Mouse (Mus musculus) kidney, adult 8-10 months (tissue): ENCODE results near the gene Prkag1.

ENCODE experiments used
- DNase-seq, 2 experiments: peaks; one replicate each; pipeline ENCODE4 v3.0.0; 2022

Gene Prkag1

DNA sequence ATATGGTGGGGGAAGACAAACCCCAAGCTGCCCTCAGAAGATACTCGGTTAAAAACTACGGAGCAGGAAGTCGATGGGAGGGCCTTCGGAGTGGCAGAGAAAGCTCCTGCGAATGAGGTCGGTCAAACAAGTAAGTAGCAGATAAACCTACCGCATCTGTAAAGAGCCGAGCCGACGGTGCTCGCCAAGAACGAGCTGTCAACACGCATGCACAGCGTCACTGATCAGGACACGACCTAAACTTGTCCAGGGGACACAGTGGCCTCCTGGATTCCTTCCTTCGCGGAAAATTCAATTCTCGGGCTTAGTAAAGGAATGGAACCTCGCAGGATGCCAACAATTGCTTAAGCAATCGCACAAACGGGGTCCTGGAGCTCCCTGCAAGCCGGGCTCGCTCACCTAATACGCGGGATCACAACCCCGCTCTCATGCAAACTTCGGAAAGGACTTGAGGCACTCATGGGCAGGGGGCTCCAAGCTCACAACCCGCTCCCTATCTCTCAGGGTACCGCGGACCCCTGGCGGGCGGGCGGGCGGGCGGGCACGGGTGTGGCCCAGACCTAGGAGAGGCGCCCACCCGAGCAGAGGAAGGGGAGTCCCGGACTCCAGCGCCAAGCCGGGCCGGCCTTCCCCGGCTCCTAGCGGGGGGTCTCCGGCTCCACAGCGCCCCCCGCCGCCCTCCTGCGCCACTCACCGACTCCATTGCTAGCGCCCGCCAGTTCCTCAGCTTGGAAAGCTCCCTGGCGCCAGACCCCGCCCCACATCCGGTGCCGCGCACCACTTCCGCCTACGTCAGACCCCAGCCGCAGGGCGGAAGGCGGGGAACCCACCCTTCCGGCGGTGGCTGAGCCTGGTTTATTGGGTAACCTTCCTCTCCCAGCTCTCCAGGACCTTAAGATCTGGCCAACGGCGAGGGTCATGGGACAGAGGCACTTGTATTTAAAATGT, at the start of gene Prkag1:
TSS of gene Prkag1 (minus strand) at position 786 of the 948 bp plus-strand sequence.
- peak; percentile 95 to 96 for DNase-seq

DNA sequence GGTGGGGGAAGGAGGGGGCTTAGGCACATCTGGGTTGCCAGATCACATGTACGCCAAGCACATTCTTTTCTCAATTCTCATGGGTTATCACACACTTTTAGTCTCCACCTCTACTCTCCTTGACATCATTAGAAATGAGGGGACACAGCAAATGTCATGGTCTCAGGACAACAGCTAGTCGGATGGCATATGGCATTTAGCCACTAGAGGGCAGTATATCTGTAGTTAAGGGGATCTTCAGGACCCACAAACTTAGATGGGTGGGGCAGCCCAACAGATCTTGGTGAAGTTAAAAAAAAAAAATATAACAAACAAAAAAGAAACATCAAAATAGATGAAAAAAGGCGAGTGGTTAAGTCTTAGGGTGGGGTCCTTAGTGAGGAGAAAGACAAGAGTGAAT, 46.0 kb upstream of the Prkag1 start:
- DNase-seq = peak; percentile 63 to 69

DNA sequence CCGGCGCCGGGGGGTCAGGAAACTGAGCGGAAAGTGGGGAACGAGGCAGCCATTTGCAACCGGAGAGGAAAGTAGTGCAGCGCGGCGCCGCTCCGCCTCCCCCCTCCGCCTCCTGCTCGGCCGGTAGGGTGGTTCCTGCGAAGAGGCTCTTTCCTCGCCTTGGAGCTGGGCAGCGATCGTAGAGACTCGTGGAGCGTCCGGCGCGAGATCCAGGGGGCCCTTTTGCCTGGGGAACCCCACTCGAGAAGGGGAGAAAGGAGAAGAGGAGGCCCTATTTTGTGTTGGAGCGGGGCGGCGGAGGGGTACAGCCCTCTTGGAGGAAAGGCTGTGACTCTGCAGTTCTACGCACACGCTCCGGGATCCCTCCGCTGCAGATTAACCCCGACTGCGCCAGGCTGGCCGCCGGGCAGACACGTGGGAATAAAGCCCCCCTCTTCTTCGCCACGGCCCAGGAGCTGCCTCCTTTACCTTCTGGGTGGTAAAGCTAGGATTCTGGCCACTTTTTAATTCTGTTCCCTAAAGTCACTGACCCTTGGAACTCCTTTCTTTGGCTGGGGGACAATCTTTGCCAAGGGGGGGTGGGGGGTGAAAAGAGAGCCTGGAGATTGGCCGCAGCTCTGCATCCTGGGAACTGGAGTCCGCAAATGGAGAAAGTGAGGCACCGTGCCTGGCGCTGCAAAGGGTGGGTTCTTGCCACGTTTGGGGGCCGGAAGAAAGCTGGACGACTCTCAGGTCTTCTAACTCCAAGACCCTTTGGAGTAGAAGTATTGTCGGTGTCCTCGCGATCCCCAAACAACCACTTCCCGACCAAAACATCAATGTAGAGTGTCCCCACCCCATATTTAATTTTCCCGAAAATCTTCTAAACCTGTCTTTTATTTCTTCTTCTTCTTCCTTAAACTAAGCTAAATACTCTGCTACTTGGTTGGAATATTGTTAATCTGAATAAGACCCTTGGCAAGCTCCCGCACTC, 40.9 kb upstream of the Prkag1 start:
- peak; percentile 91 to 93 for DNase-seq

DNA sequence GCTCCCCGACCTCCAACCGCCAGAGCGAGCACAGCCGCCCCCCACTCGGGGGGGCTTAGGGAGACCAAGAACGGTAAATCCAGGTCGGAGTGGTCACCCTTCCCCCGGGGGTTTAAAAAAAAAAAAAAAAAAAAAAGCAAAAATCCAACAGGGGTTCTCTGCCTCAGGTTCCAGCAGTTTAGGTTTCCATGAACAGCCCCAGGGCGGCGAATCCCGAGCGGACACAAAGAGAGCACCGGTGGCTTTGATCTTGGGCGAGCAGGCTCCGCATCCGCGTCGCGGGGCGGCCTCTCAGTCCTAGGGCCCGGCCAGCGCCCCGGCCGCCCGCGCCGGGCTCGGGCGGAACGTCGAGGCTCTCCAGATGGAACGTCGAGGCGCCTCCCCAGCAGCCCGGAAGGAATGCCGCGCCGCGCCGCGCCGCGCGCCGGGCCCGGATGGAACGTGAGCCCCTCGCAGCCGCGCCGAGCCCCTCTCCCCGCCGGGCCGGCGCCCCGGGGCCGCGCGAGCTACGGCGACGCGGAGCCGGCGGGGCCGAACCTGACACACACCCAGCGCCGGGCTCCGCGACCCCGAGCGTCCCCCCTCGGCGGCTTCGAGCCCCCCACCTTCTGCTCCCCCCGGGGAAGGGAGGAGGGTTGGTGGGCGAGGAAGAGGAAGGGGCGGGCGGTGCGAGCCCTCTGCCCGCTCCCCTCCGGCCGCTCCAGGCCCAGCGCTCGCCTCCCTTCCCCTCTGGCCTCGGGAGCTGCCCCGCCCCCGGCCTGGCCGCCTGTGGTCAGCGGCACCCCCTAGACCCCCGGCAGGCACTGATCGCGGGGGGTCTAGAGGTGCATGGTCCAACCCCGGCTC, 40.0 kb upstream of the Prkag1 start, which contains the start of gene Kmt2d:
TSS of gene Kmt2d (minus strand) at position 135 of the 846 bp plus-strand sequence.
- DNase-seq = no peak

DNA sequence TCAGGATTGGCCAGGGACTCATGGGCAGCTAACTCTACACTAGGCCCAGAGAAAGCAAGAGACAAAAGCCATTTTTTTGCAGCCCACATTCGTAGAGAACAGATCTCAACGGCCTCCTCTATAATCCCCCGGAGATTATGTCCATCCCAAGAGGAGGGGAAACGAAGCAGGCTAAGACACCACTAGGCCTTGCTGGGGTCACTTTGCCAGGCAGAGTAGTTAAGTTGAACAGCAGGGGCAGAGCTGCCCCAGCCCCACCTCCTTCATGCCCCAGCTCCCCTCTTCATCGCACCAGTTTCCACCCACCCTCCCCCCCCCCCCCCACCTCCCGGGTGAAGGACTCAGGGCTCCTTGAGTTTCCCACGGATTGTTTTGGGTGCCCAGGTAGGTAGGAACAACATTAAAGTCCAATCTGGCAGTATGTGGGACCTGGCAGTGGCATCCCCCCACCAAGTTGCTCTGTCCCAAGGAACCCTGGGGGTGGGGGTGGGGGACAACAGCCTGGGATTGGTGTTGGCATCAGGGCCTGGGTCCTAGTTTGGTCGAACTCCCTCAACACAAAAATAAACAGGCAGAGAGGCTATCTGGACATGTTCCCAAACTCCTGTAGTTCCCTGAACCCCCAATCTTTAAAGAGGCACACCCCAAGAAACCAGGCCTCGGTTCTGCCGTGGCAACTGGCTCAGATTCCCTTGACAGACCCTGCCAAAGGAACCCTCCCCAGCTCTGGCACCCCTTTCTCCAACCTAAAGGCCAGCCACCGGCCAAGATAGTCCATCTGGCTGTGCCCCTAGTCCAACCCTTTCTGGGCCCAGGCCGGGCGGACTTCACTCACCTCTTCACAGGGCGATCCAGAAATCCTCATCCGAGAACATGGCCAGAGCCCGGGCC, 39.1 kb upstream of the Prkag1 start:
- DNase-seq = peak; percentile 41 to 46

DNA sequence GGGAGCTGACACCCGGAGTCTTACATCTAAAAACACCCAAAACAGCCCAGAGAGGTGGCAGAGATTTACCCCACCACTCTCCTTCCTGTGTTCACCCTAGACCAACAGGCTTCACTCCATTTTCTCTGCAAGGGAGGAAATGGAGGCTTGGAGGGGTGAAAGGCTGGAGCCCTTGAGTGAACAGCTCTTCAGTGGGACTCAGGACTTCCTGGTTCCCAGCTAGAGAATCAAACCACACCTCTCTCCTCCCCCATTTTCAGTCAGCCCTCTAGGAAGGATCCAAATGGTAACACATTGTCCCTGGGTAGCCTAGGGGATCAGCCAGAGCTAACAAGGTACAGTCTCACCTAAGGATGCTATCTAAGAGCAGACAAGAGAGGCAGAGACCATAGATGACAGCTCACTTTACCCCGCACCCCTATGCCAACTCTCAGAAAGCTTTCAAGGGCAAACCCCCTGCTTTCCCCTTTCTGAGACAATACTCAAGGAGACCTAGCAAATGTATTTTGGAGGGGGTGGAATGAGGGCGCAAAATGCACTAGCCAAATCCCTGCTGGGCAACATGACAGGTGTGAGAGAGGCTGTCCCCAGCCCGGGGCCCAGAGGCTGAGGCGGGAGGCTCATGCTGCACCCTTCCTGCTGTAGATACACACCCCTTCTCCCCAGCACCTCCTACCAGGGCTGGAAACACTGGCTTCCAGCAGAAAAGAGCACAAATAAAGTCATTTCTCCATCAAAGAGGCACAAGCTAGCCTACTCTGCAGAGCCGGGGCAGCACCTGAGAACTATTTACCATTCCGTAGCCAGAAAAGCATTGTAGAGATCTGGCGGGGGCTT, 38.2 kb upstream of the Prkag1 start:
- DNase-seq = no peak

DNA sequence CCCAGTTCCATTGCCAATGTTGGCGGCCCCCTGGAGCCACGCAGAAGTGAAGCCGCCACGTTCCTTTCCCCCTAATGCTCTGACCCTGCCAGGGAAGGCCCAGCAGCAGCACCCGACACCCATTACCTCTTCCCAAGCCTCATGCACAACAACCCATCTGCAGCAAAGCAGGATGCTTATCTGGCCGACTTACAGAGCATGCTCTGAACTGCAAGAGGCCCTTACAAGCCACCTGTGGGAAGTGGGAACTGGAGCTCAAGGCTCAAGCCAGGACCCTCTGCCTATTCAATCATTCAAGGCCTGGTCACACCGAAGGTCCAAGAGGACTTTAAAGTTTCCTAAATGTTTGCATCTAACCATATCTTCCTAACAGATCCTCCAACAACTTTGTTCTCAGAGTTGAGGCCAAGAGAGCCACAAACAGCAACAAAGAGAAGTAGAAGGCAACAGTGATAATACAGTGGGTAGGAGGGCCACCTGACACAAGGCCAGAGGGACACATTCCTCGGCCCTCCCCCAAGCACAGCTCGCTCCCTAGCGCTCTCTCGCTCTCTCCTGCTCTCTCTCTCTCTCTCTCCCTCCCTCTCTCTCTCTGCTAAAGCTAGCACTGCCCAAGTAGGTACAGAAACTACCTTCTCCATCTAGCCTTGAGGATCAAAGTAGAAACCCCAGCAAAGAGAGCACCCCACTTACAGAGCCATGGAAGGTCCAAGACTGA, 37.2 kb upstream of the Prkag1 start:
- DNase-seq = no peak

DNA sequence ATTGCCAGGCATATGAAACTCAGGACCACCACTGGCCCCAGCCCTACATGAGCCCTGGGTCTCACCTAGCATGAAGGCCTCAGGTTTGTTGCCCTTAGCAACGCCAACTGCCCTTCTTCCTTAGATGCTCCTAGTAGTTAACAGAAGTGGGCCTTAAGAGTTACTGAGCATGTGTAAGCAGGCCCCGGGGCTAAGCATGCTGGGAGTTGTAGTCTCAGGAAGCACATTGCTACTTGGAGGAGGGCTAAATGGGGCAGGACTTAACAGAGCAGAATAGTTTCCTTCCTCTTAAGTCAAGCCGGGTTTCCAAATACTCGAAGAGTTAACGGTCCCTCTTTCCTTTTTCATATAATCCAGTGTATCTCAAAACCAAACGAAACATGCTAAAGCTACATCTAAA, 36.0 kb upstream of the Prkag1 start:
- DNase-seq = peak; percentile 60 to 65

DNA sequence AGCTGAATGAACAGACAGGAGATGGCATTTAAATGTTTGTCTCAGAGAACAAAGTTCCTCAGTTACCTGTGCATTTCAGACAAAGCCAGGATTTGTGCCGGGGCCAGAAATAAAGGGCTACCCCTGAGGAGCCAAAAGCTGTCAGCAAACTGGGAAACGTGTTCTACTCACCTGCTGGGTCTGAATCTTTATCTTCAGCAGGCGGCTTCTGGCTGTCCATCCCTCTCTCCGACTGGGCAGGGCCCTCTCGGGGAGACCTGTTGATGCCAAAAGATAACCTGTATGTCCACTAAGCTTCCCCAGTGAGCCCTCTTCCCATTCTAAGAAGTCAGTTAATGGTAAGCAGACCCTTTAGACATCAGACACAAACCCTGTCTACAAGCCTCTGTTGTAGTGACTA, 35.2 kb upstream of the Prkag1 start:
- DNase-seq = no peak

DNA sequence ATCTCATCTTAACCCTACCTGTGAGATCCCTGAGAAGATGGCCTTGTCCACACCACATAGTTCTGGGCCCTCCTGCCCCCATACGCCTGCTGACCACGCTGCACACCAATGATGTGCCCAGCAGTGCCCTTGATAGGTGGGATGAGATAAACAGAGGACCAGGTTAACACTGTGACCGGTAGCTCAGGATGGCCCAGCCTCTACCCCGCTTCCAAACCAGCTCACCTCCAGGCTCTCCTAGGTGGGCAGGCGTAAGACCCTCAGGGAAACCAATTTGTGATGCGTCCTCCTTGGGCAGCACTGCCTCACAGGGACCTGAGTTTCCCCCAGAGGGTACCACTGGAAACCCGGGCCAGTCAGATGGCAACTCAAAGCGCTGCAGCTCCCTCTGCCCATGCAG, 34.5 kb upstream of the Prkag1 start:
- no peak for DNase-seq

DNA sequence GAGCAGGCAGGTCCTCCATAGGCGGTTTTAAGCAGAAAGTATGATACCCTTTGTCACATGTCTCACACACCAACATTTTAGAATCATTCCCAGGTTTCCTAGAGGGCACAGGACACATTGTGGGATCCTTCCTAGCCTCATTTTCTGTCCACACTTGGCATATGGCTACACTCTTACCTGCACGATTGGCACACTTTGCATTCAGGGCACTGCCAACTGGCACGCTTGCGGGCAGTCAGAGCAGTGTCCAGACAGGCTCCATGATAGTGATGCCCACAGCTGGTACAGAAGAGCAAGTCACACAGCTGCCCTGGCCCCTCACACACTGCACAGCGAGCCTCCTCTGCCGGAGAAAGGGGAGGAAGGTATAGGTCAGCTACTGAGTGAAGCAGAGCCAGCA, 33.6 kb upstream of the Prkag1 start:
- DNase-seq = no peak

DNA sequence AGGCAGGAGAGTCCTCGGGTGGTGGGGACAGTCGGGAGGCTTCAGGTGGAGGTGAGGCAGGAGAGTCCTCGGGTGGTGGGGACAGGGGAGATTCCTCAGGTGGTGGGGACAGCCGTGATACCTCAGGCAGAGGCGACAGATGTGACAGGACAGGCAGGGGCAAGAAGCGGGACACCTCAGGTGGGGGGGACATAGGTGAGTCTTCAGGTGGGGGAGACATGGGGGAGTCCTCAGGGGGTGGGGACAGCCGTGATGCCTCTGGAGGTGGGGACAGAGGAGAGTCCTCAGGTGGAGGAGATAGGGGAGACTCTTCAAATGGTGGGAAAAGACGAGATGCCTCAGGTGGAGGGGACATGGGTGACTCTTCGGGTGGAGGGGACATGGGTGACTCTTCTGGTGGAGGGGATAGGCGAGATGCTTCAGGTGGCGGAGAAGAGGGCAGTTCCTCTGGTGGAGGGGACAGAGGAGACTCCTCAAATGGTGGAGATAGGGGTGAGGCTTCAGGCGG, 32.2 kb upstream of the Prkag1 start:
- no peak for DNase-seq

DNA sequence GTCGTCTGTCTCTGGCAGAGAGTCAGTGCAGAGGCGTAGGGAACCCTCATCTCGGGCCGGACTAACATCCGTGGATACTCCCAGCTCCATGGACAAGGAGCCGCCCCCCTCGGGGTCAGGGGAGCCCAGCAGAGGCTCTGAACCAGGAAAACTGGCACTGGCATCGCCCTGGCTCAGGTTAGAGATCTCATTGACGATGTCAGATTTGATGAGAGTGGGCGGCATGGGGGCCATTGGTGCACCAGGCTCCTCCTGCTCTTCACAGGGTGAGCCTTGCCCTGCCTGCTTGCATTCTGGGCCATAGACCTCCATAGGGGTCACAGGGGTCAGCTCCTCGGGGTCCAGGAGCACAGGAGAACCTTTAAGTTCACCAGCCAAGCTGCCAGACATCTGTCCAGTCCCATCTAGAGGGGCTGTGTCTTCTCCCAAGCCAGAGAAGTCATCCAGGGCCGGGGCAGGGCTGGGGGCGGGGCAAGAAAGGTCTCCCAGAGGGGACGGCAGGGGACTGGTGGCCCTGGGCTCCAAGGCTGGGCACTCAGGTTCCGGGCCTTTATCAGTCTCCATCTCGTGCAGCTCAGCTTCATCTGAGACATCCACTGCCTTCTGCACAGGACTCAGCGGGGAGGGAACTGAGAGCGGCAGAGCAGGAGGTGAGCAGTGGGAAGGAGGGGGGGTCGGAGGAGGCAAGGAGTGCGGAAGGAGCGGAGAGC, 30.5 kb upstream of the Prkag1 start:
- DNase-seq = no peak

DNA sequence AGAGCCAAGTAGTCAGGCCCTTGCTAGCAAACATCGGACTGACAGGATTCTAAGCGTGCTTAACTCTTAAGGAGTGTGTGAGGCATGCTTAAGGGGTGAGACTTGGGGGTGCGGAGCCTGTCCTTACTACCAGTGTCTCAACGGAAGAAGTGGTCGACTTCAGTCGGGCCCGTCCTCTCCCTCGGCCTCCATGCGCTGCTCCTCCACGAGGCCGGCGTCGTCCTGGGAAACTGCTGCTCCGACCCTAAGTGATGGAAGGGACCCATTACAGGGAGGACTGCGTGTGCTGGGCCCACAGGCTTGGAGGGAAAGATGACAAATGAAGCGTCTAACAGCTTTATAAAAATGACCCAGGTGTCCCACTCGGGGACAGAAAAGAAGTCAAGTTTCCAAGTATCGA, 29.6 kb upstream of the Prkag1 start:
- DNase-seq = no peak

DNA sequence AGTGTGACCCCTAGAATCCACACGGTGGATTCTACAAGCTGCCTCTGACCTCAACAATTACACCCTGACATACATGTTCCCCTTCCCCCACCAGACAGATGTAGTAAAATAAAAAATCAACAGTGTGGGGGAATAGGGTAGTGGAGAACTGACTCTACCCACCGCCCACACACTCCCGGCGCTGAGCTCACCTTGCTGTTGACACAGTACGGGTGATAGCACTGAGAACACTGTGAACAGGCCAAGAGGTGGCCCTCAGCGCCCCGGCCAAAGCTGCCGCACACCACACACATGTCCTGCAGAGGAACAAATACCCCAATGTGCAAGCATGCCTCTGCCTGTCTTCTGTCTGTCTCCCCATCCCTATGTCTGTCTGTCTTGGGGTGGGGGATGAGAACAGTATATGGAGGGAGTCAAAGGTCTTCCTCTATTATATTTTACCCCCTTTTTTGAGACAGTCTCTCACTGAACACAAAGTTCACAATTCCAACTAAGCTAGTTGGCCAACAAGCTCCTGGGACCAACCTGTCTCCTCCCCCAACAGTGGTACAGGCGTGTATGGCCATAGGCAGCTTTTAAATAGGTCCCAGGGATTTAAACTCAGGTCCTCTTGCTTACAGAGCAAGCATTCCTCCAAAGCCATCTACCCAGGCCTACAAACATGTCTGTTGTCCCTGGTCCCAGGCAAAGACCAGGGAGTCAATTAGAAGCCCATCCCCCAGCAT, 28.2 kb upstream of the Prkag1 start:
- no peak for DNase-seq

DNA sequence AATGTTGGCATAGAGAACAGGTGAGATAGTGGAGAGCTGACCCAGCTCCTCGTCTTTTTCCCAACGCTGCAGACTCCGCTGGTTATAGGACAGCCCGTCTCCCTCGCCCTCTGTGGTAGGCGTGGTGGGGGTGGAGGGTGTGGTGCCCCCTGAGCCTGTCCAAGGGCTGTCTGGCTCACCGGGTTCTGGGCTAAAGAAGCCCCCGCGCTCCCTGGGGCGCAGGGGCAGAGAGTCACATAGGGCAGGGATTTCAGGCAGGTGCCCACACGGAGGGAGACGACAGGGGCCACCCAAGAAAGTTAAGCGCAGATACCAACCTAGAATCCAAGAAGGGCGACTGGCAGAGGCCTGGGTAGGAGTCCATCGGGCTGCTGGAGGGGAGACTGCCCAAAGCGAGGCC, 22.9 kb upstream of the Prkag1 start:
- DNase-seq = no peak

DNA sequence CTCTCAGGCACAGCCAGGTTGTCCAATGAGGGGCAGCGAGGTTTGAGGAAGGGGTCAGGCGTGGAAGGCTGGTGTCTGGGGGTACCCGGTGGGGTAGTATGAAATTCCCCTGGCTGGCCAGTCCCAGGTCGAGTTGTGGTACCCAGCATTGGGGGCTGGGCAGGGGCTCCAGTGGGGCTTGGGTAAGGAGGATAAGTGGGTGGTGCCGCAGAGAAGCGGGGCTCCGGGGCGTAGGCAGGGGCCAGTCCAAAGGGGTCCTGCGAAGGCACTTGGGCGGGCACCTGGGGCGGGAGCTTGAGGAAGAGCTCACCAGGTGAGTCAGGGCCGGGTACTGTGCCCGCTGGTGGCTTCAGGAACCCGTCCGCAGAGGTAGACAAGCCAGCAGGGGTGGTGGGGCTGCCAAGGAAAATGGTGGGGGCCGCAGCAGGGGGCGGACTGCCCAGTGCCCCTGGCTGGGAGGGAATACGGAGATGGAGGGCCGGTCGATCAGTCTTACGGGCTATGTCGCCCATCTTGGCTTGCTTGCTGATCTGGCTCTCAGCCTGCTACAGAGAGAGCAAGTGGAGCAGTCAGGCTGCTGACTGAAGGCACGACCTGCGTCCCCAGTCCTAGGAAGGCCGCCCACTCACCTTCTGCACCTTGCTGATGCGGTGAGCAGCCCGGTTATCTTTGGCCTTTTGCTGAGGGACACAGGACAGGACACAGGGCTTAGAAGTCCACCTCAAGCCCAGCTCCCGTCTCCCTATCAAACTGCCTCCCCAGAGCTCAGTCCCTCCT, 22.0 kb upstream of the Prkag1 start:
- no peak for DNase-seq
